Mouse (Mus musculus) urinary bladder, postnatal 25 days (tissue): ENCODE measurements at regions not wholly inside any gene's neighbourhood (a gene's known extent, or its start where the extent isn't known, plus 50 kb on each side); places are given as distances from the start of the nearest gene placed in this dataset.

Source experiments
- DNase-seq: peaks from one replicate; pipeline ENCODE4 v3.0.0; 2022; ENCODE audit warnings: low spot score

GRCm38 (mm10) chr7:75398904-75399724 lies 56.2 kb upstream of the Akap13 start:
- peak; percentile 34 for DNase-seq

GRCm38 (mm10) chr7:75400471-75400870 lies 54.9 kb upstream of the Akap13 start:
- DNase-seq, result no peak

GRCm38 (mm10) chr7:75404955-75405354 lies 50.4 kb upstream of the Akap13 start:
- DNase-seq, result no peak
